Mouse (Mus musculus) small intestine, adult 2 months (tissue): ENCODE data around the gene Prss38. TPM values are rescaled to one million over a fixed set of nuclear protein-coding genes. Genes with fewer than 3 reads are reported as not detected.

Experiments
- H3K27ac ChIP-seq: fragments of 200-500 bp; 2 replicates; pipeline ENCODE4 v1.5.1; 2012; ENCODE audit warnings: low read depth, low read length, control low read depth, inconsistent platforms; ENCODE audit not compliant: insufficient read depth
- H3K27me3 ChIP-seq: fragments of 200-500 bp; 2 replicates; pipeline ENCODE4 v1.6.1; 2012; ENCODE audit warnings: mild to moderate bottlenecking, moderate library complexity, low read length, inconsistent platforms; ENCODE audit not compliant: control insufficient read depth, insufficient read depth
- H3K36me3 ChIP-seq: fragments of 200-500 bp; 2 replicates; pipeline ENCODE4 v1.6.1; 2012; ENCODE audit warnings: mild to moderate bottlenecking, low read length, control low read depth, inconsistent platforms; ENCODE audit not compliant: control insufficient read depth, insufficient read depth
- H3K4me1 ChIP-seq: fragments of 200-500 bp; 2 replicates; pipeline ENCODE4 v1.6.1; 2012; ENCODE audit warnings: low read length, inconsistent platforms, mixed read lengths; ENCODE audit not compliant: control insufficient read depth, insufficient read depth, insufficient read length
- H3K4me3 ChIP-seq: fragments of 200-500 bp; 2 replicates; pipeline ENCODE4 v1.5.1; 2012; ENCODE audit warnings: low read depth, mild to moderate bottlenecking, control low read depth, inconsistent platforms, low read length, moderate library complexity
- CTCF ChIP-seq: fragments of 200-500 bp; IDR thresholded peaks from 2 replicates; pipeline ENCODE4 v1.5.1; 2012; ENCODE audit warnings: low read depth, mild to moderate bottlenecking, control low read depth, inconsistent platforms, low read length, moderate library complexity, mixed read lengths; ENCODE audit not compliant: insufficient replicate concordance, insufficient read length; ENCODE audit errors: extremely low read depth
- POLR2A ChIP-seq: fragments of 200-500 bp; IDR thresholded peaks from 2 replicates; pipeline ENCODE4 v1.6.1; 2012; ENCODE audit warnings: low read depth, mild to moderate bottlenecking, control low read depth, inconsistent platforms, low read length, moderate library complexity
- WGBS: fragments of 180-500 bp; shearing (Covaris S2); methylation state at CpG from one replicate; pipeline ENCODE4 v1.1.7; 2018; 5-methylcytosine and 5-hydroxymethylcytosine counted together
- polyA plus RNA-seq: library from polyadenylated mRNA; depleted of rRNA; stranded (reverse); fragments of >200 nt; gene quantifications from 2 replicates; pipeline ENCODE4 v1.2.3, GENCODE M21; 2012; rRNA removed

Gene Prss38
- polyA plus RNA-seq, 1 experiment, result not detected

DNA sequence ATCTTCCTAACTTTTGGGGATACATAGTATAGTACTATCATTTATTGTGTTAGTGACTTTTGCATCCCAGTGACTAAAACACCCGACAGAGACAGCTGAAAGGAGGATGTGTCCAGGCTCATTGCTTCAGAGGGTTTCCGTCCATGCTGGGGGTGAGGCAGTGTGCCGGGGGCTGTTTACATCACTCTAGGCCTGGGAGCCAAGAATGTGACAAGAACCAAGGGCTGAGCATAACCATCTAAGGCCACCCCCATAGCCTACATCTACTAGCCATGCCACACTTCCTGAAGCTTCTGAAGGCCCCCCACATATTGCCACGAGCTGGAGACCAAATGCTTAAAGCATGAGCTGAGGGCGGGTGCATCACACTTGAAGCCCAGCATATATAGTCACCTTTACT is 50.7 kb downstream of the Prss38 start:
- 64% methylated on average over 5 of the region's 5 CpGs for WGBS
- TF ChIP-seq POLR2A, result no peak
- TF ChIP-seq CTCF, result no peak
- H3K4me3 ChIP-seq, result no peak overlapping the region

DNA sequence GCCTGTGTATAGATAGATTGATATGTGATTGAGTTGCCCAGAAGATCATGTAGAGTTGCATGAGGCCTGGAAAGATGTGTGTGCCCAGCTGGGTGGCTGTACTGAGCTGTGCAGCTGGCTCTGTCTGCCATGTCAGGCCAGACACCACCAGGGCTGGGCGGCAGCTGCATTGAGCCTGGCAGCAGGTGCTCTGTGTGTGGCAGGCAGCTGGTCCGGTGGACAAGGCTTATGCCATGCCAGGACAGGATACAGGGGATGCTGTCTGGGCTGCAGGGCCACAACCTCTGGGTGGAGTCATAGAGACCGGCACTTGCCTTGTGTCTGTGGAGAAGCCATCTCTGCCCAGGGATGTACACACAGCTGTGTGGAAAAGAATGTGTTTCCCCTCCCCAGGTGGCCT is 52.5 kb downstream of the Prss38 start:
- H3K36me3 ChIP-seq, result no peaks in the 10 kb centered on the region
- no peak for TF ChIP-seq POLR2A
- 76% methylated on average over 3 of the region's 3 CpGs for WGBS
- no peak overlapping the region for H3K27ac ChIP-seq
- no peak overlapping the region for H3K4me3 ChIP-seq
- H3K27me3 ChIP-seq, result no peaks in the 10 kb centered on the region
- H3K4me1 ChIP-seq, result no peaks in the 10 kb centered on the region

More for the DNA sequence above, 50.7 kb downstream of the Prss38 start:
- Histone ChIP-seq H3K4me1 (no peaks in the 10 kb centered on the region), H3K36me3 (no peaks in the 10 kb centered on the region), H3K27ac (no peak overlapping the region), H3K27me3 (no peaks in the 10 kb centered on the region)

Other genes starting within 250 kb of the Prss38 start
- gene Obscn, start 239.3 kb downstream of the Prss38 start, polyA plus RNA-seq, result 0.57 and 1.2 TPM in 2 replicates
- 4.9 and 8.0 TPM in 2 replicates for gene Iba57, start 211.9 kb downstream of the Prss38 start, polyA plus RNA-seq
- gene Gjc2, start 192.4 kb downstream of the Prss38 start, polyA plus RNA-seq, result 4.6 TPM in 2 replicates
- 284 and 285 TPM in 2 replicates for gene Guk1, start 183.4 kb downstream of the Prss38 start, polyA plus RNA-seq
- gene Mrpl55, start 173.2 kb downstream of the Prss38 start, polyA plus RNA-seq, result 32.5 and 36.0 TPM in 2 replicates
- gene 2310033P09Rik, start 167.3 kb downstream of the Prss38 start, polyA plus RNA-seq, result 7.6 and 16.0 TPM in 2 replicates
- gene Arf1, start 147.4 kb downstream of the Prss38 start, polyA plus RNA-seq, result 472 and 885 TPM in 2 replicates
- gene Wnt3a, start 84.9 kb downstream of the Prss38 start, polyA plus RNA-seq, result not detected in 2 replicates
- 1.1 and 1.2 TPM in 2 replicates for gene Wnt9a, start 68.7 kb downstream of the Prss38 start, polyA plus RNA-seq
- gene Jmjd4, start 74.4 kb upstream of the Prss38 start, polyA plus RNA-seq, result 1.9 and 2.4 TPM in 2 replicates
- gene Snap47, start 75.5 kb upstream of the Prss38 start, polyA plus RNA-seq, result 9.8 and 14.6 TPM in 2 replicates
- gene Zfp867, start 96.8 kb upstream of the Prss38 start, polyA plus RNA-seq, result 0.08 TPM in 1 of 2 replicates, not detected in the other
- 3.7 and 5.8 TPM in 2 replicates for gene Zkscan17, start 151.1 kb upstream of the Prss38 start, polyA plus RNA-seq
- 0.16 and 0.20 TPM in 2 replicates for gene Nlrp3, start 165.9 kb upstream of the Prss38 start, polyA plus RNA-seq
- not detected in 2 replicates for gene Olfr222, start 200.6 kb upstream of the Prss38 start, polyA plus RNA-seq
- gene Olfr223, start 217.6 kb upstream of the Prss38 start, polyA plus RNA-seq, result not detected in 2 replicates